Mouse (Mus musculus): ENCODE measurements around the gene Gm5089.

The Gm5089 gene

DNA sequence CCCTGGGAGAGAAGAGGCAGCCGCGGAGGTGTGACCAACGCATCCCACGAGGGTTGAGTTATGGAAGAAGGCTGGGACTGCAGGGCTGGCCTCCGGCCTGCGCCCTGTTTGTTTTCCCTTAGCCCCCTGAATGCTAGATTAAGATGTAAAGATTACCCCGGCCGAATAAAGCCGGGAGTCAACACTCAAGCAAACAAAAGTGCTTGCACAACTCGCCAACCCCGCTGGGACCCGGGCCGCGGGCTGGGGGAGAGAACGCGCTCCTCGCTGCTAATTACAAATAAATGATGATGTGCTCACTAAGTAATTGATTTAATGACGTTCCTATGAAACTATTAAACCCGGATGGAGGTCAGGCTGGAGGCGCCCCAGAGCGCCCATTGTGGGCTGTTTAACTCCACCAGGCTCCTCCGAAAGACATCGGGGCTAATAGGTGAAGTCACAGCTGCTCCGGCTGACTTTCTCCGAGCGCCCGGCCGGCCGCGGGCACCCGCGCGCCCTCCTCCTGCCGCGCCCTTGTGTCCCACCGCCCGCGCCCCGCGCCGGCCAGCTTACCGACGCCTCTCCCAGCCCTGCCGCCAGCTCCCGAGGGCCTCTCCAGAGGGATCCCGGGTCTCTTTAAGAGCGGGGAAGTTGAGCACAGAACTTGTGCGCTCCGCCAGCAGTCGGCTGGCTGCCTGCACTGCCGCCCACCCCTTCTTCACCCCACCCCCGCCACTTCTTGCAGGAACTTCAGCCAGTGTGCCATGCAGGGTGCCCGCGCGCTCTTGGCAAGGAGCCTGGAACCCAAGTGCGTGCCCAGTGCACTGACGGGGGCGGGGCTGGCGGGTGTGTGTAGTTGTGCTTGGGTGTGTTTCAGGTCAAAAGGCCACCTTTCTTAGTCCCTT, at the start of gene Gm5089:
Gene Gm5089, minus strand, starts transcription at position 620 of the 887 bp plus-strand sequence.
- no peak for DNase-seq (ENCODE audit: low read depth, low spot score)

GRCm38 (mm10) chr14:122492015-122492414, 41.1 kb upstream of the Gm5089 start:
- DNase-seq (ENCODE audit: low read depth, low spot score): no peak

GRCm38 (mm10) chr14:122491521-122491920, 40.6 kb upstream of the Gm5089 start:
- no peak for DNase-seq (ENCODE audit: low read depth, low spot score)

DNA sequence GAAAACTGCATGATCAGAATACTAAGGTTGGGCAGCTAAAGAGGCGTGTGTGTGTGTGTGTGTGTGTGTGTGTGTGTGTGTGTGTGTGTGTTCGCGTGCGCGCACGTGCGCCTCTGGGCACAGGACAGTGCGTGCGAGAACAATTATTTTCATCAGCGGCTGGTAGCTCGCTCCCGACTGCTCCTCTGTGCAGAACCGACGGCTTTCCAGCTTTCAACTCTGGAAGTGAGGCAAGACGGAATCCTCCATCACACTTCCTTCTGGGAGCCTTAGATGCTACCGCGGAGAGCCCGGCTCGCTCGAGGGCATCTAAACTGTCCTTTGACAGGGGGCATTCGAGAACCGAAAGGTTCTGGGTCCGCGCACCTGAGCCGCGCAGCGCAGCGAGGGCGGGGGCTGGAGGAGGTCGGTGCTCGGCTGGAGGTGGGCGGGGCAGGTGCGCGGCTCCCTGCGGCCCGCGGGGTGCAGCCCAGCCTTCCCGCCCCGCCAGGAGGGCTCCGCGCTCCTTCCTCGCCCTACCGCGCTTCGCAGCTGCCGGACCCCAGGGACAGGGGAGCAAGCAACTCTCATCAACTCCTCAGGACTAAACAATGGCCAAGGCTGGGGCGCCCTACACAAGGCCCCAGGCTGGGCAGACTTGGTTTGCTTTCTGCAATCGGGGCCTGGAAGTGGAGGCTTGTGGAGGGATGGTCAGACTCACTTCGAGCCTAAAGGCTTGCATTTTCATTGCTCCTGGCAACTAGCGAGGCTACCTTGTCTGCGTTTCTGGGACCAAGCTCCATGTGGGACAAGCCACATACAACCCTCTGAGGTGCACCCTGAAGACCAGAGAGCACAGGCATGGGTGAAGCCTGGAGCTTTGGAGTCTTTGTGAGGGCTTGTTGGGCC, 39.8 kb upstream of the Gm5089 start, which contains the start of gene Gm10837:
Gene Gm10837, plus strand, starts transcription at position 146 of the 888 bp plus-strand sequence.
- no peak for DNase-seq (ENCODE audit: low read depth, low spot score)

DNA sequence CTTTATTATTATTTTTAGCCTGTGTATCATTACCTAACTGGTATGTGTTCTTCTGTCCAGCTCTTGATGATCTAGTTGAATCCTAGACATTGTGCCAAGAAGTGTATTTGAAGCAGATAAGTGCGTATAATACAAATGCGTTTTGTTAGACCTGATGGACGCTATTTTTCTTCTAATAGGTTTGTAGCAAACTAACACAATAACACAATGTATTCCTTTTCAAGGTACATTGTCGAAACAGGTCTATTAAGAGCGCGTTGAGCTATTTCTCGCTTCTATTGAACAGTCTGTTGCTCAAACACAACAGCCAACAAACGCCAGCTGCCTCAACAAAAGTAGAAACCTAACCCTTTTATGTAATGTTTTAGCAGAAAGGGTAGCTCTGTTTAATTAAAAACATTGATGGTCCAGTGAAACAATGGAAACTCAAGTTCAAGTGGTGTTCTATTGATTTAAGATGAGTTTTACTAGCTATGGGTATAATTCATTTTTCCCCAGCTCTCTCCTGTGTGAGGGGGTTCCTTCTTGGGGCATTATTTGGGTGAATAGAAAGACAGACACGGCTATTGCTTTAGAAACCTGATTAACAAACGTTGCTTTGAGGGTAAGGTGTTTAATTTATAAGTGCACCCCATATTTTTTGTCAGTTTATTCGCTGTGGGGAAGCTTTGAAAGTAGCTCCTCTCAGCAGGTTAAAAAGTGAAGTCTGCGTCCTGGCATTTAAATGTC, 38.9 kb upstream of the Gm5089 start:
- no peak for DNase-seq (ENCODE audit: low read depth, low spot score)

DNA sequence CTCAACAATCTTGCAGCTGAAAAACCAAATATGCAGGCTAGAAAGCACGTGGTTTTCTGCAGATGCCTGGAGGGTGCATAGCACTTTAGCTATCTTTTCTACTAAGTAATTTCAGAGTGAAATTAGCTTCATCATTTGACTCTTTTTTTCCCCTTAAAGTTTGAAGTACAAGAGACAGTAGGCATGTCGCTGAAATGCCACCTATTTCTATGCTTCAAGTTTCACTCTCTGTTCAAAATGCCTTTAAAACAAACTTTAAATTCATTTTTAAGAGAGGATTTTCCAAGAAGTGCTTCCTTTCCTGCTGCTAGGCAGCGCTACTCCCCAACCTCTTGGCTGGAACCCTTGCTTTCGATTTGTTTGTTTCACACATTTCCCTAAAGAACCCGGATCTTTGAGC, 38.1 kb upstream of the Gm5089 start:
- DNase-seq (ENCODE audit: low read depth, low spot score): no peak

GRCm38 (mm10) chr14:122487366-122487765, 36.5 kb upstream of the Gm5089 start:
- DNase-seq (ENCODE audit: low read depth, low spot score): no peak

DNA sequence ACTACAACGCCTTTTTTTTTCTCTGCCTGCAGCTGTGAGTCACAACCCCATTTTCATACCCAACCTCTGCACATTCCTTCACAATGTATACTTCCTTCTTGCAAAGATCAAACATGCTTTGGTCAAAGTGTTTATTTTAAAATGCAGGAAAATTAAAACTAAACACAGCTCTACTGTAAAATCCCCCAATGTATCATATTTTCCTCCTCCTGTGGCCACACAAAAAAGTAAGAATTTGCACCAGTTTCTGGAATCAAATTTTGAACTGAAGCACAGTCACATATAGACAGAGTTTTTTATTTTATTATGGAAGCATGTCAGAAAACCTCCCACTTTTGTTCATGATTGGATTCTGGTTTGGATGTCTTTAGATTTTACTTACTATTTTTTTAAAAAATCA, 35.7 kb upstream of the Gm5089 start:
- DNase-seq (ENCODE audit: low read depth, low spot score): no peak

- DNase-seq (ENCODE audit: low read depth, low spot score): no peak
These were observed 34.8 kb upstream of the Gm5089 start for GRCm38 (mm10) chr14:122485635-122486181.

DNA sequence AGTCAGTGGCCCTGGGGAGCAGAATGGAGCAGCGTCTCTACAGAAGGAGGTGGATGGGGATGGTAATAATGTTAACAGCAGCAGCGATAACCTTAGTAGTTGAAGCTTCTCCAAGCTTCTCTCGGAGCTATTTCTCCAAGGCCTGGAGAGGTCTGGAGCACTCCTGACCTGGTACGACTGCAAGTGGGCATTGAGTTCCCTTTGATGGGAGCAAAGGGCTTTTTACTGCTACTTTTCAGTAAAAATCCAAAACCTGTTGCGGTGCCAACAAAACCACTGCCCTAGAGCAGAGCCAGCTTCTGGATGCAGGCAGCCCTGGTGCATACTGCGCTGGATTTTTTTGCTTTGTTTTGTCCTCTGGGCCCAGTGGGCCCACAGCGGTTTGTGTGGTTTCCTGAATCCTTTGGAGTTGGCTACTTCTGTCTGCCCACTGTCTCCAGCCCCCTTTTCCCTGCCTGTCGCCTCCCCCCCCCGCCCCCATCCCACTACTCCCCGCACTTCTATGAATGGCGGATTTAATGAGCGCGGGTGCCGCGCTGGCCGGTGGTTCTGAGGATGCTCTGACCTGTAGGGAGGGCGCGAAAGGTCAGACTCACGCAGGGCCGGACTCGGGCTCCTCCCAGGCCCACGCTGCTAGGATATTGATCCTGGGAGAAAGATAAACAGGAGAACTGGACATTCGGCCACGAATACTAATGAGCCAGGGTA, 34.1 kb upstream of the Gm5089 start:
- no peak for DNase-seq (ENCODE audit: low read depth, low spot score)

DNA sequence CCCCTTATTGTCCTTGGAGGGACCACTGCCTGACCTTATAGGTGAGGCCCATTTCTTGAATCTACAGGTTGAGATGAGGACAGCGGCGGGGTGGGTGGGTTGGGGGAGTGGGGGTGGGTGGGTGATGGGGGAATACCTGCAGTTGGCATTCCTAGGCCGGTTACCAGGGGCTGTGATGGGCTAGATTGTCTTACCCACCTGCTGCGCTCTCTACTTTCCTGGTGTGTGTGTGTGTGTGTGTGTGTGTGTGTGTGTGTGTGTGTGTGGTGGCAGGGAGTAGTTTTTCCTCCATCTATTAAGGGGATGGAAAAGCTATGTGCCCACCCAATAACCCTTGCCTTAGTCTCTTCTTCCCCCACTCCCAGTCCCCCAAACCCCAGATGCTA, 33.5 kb upstream of the Gm5089 start:
- DNase-seq (ENCODE audit: low read depth, low spot score): no peak

GRCm38 (mm10) chr14:122483556-122484421, 32.9 kb upstream of the Gm5089 start:
- no peak for DNase-seq (ENCODE audit: low read depth, low spot score)

- DNase-seq (ENCODE audit: low read depth, low spot score): no peak
These were observed 32.1 kb upstream of the Gm5089 start for GRCm38 (mm10) chr14:122483024-122483385.

GRCm38 (mm10) chr14:122482081-122483023, 31.4 kb upstream of the Gm5089 start:
- no peak for DNase-seq (ENCODE audit: low read depth, low spot score)

DNA sequence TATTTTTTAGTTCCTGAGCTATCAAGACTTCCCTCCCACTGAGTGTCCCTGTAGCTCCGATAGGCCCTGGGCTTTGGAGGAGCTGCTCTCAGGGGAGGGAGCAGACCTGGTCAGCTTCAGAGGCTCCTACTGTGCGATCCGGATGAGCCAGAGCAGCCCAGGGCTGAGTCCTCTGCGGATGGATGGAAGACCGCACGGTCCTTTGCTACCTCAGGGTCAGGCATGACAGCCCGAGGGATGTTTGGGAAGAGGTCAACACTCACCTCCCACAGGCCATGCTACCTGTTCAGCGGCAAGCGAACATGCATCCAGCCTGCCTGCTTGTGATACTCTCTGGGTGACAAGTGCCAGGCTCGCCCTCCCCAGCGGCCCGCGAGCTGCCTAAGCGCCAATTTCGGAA, 30.3 kb upstream of the Gm5089 start:
- no peak for DNase-seq (ENCODE audit: low read depth, low spot score)

- no peak for DNase-seq (ENCODE audit: low read depth, low spot score)
These were observed 29.4 kb upstream of the Gm5089 start for GRCm38 (mm10) chr14:122480355-122480754.

GRCm38 (mm10) chr14:122479461-122480109, 28.7 kb upstream of the Gm5089 start:
- no peak for DNase-seq (ENCODE audit: low read depth, low spot score)

DNA sequence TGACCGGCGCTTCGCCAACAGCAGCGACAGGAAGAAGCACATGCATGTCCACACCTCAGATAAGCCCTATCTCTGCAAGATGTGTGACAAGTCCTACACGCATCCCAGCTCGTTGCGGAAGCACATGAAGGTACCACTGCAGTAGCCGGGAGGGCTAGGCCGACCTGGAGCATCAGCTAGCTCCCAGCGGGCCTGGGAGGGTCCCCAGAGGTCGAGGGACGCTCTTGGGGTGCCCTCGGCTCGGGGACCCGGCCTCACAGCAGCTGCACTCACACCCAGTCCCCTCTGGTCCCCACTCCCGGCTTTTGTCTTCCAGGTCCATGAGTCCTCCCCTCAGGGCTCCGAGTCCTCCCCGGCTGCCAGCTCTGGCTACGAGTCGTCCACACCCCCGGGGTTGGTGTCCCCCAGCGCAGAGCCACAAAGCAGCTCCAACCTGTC, 27.7 kb upstream of the Gm5089 start:
- DNase-seq (ENCODE audit: low read depth, low spot score): no peak
